Mouse (Mus musculus) heart, postnatal 10 days (tissue): Measurements from ENCODE around the gene Tecr. TPM values are rescaled to one million over a fixed set of nuclear protein-coding genes. Genes with fewer than 3 reads are reported as not detected.
"Not testable (repeated sequence)": the region's sequence is repeated elsewhere in the genome, so short reads cannot be mapped to it uniquely, and the experiment has no call there.

ENCODE experiments used
- DNase-seq, 2 experiments: peaks; one replicate each; pipeline ENCODE4 v3.0.0; 2021
- intact Hi-C: fragments of 180-260 bp; cut with DNase I; formaldehyde crosslinking; loops from one replicate; pipeline ENCODE4 v1.15.1; 2025
- total RNA-seq, 2 experiments: library from RNA; stranded (reverse); gene quantifications; 2 replicates each; pipeline ENCODE4 v1.2.3; 2021

Tecr gene
- total RNA-seq, 2 experiments from 2014 or later, result 181 to 199 TPM

- intact Hi-C loops, result no loop called here
- no peak for DNase-seq
Observed at GRCm38 (mm10) chr8:83584771-83585170, 23.0 kb downstream of the Tecr start.

- DNase-seq, result no peak
- intact Hi-C loops, result no loop called here
Observed at GRCm38 (mm10) chr8:83583236-83583635, 24.5 kb downstream of the Tecr start.

- intact Hi-C loops, result no loop called here
- DNase-seq, result peak in 1 of 2 experiments; percentile 10
Observed at GRCm38 (mm10) chr8:83582226-83582625, 25.5 kb downstream of the Tecr start.

- DNase-seq, result peak in 1 of 2 experiments; percentile 15
- intact Hi-C loops, result no loop called here
Observed at GRCm38 (mm10) chr8:83580826-83581225, 26.9 kb downstream of the Tecr start.

GRCm38 (mm10) chr8:83579676-83580075 lies 28.1 kb downstream of the Tecr start:
- no peak for DNase-seq
- intact Hi-C loops, result no loop called here

- peak in 1 of 2 experiments; percentile 60 for DNase-seq
- intact Hi-C loops, result no loop called here
Observed at GRCm38 (mm10) chr8:83578131-83579055, 29.4 kb downstream of the Tecr start.

- peak; percentile 78 to 84 for DNase-seq
- intact Hi-C loops, result no loop called here
Observed at GRCm38 (mm10) chr8:83577384-83577791, 30.4 kb downstream of the Tecr start.

GRCm38 (mm10) chr8:83576921-83577320 lies 30.9 kb downstream of the Tecr start:
- intact Hi-C loops, result no loop called here
- peak in 1 of 2 experiments; percentile 18 for DNase-seq

- intact Hi-C loops, result no loop called here
- DNase-seq, result no peak
Observed at GRCm38 (mm10) chr8:83576516-83576895, 31.3 kb downstream of the Tecr start.

GRCm38 (mm10) chr8:83575561-83576515 lies 31.9 kb downstream of the Tecr start:
- peak; percentile 57 to 69 for DNase-seq
- intact Hi-C loops, result no loop called here

- DNase-seq, result peak in 1 of 2 experiments; percentile 44
- intact Hi-C loops, result no loop called here
Observed at GRCm38 (mm10) chr8:83574631-83575315, 33.0 kb downstream of the Tecr start.

GRCm38 (mm10) chr8:83573140-83573875 lies 34.5 kb downstream of the Tecr start:
- intact Hi-C loops, result no loop called here

GRCm38 (mm10) chr8:83572246-83572812 lies 35.4 kb downstream of the Tecr start:
- peak in 1 of 2 experiments; percentile 0 for DNase-seq
- intact Hi-C loops, result no loop called here

More at GRCm38 (mm10) chr8:83573140-83573875, 34.5 kb downstream of the Tecr start:
- DNase-seq, result peak; percentile 75 to 77

GRCm38 (mm10) chr8:83571791-83572190 lies 36.0 kb downstream of the Tecr start:
- intact Hi-C loops, result no loop called here
- DNase-seq, result peak in 1 of 2 experiments; percentile 1

- intact Hi-C loops, DNase-seq: not testable (repeated sequence)
Observed at GRCm38 (mm10) chr8:83571001-83571340, 36.8 kb downstream of the Tecr start.

GRCm38 (mm10) chr8:83570272-83571000 lies 37.3 kb downstream of the Tecr start:
- DNase-seq, result no peak
- intact Hi-C loops, result no loop called here

- intact Hi-C loops, result loop anchor here (5.0 kb wide), 1 partner anchor 53 kb away; no protein-coding TSS in a partner anchor
Observed at GRCm38 (mm10) chr8:83569165-83569564, 38.6 kb downstream of the Tecr start.

GRCm38 (mm10) chr8:83568755-83569154 lies 39.0 kb downstream of the Tecr start:
- peak in 1 of 2 experiments; percentile 1 for DNase-seq
- intact Hi-C loops, result loop anchor here (5.0 kb wide), 1 partner anchor 54 kb away; no protein-coding TSS in a partner anchor

More at GRCm38 (mm10) chr8:83569165-83569564, 38.6 kb downstream of the Tecr start:
- DNase-seq, result peak in 1 of 2 experiments; percentile 1
